Comparison of ENCODE assay signal across 8 mouse cellular contexts in the genomic region with DNA sequence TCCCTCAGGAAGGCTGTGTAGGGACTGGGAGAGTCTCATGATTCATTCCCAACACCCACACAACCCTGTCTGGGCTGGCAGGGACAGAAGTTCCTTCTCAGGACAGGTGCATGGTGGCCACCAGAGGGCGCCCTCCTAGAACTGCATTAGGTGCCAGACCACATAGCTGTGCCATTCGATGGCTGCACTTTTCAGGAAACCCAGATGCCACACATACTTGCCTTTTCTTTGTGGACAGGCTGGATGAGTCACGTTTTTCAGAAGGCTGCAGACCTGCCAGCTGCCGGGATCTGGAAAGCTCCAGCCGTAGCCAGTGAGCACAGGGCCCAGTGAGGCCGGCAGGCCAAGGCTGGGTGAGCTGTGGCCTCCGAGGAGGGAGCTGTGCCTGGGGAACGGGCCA.
DNase-seq lines count a peak whose midpoint lies in the region; ATAC-seq lines count a peak whose summit lies in the region.

No protein-coding gene starts in this region.

- H3K9ac ChIP-seq in hindbrain, embryonic 13.5 days = no peak overlapping the region

- 43% methylated on average over 8 of the region's 8 CpGs for WGBS in hindbrain, embryonic 13.5 days

- peak; percentile 81 for DNase-seq in R1 (ENCODE audit: low read depth, low spot score)
- peak; percentile 89 to 95 for DNase-seq in cerebellum, postnatal 14 days
- peak; percentile 66 to 73 for DNase-seq in frontal cortex, postnatal 25 days (ENCODE audit: low spot score in 2 of 2)
- peak; percentile 80 to 85 for DNase-seq in layer of hippocampus, postnatal 10 days (ENCODE audit: low spot score in 2 of 2)
- peak; percentile 87 for DNase-seq in lung, postnatal 4 days
- DNase-seq in right cerebral cortex, adult 2 months (ENCODE audit: low spot score in 2 of 2) = peak; percentile 85 to 88
- peak; percentile 80 for DNase-seq in urinary bladder, adult 2 months (ENCODE audit: low spot score)

- H3K4me1 ChIP-seq in hindbrain, embryonic 13.5 days (replicated peaks) = peaks cover 13% of the 10 kb centered on the region

- ATAC-seq in hindbrain, embryonic 13.5 days (ENCODE audit: low FRiP score) = peak; percentile 55

- H3K4me2 ChIP-seq in hindbrain, embryonic 13.5 days = no peak overlapping the region

- no peak overlapping the region for H3K4me3 ChIP-seq in hindbrain, embryonic 13.5 days

- no peak overlapping the region for H3K27ac ChIP-seq in hindbrain, embryonic 13.5 days

- H3K27me3 ChIP-seq in hindbrain, embryonic 13.5 days = peaks cover 14% of the 10 kb centered on the region; the same call in 1 of the 2 replicates

- no peaks in the 10 kb centered on the region for H3K9me3 ChIP-seq in hindbrain, embryonic 13.5 days

- H3K36me3 ChIP-seq in hindbrain, embryonic 13.5 days = no peaks in the 10 kb centered on the region
